Mouse (Mus musculus) heart, postnatal 0 days (tissue): ENCODE measurements around the gene Pithd1.

Experiments
- CTCF ChIP-seq: IDR thresholded peaks from 2 replicates; pipeline ENCODE4 v1.5.1; 2016; ENCODE audit warnings: antibody characterized with exemption, control low read depth, low read depth
- EP300 ChIP-seq: IDR thresholded peaks from 2 replicates; pipeline ENCODE4 v1.6.1; 2016; ENCODE audit warnings: antibody characterized with exemption, low read depth

- TF ChIP-seq CTCF (no peak), EP300 (no peak)
These were observed 20.8 kb downstream of the Pithd1 start for GRCm38 (mm10) chr4:135966283-135966682.
